Mouse (Mus musculus): ENCODE data around the gene Slc25a41.

DNA sequence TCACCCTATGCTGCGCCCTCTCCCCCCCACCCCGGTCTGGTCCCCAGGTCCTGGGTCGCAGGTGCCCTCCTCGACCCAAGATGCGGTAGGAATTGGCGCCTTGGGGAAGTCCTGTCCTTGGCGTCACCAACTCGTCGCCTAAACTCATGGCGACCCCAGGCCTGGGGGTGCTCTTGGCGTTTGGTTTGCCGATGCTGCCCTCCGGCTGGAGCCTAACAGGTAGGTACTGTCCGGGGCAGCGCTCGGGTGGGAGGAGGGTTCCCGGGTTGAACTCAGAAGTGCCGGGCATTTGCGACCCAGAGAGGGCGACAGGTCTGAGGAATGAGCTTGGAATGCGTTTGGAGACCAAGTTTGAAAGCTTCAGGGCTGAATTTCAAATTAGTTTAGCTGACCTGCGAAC lies 21.1 kb upstream of the Slc25a41 start:
- TF ChIP-seq CTCF (IDR thresholded peaks at IDR 0.05; ENCODE audit: borderline replicate concordance, control insufficient read depth, extremely low read depth, insufficient read depth, low read length, poor library complexity) (no peak), POLR2A (IDR thresholded peaks at IDR 0.05; ENCODE audit: control insufficient read depth, extremely low read depth, insufficient read depth, low read length, poor library complexity) (no peak)

All from thymus, adult 2 months (tissue).